Mouse (Mus musculus) kidney, embryonic 14.5 days (tissue): ENCODE measurements at regions not wholly inside any gene's neighbourhood (a gene's known extent, or its start where the extent isn't known, plus 50 kb on each side); places are given as distances from the start of the nearest gene placed in this dataset.

ENCODE experiments used
- ATAC-seq: fragments of 200-750 bp; cut with Nextera tagmentation; 2 replicates; pipeline ENCODE4 v1.8.0; 2017; ENCODE audit warnings: moderate number of reproducible peaks, mild to moderate bottlenecking, moderate TSS enrichment, moderate library complexity; ENCODE audit not compliant: low FRiP score, low TSS enrichment
- H3K27ac ChIP-seq: fragments of 300-500 bp; sonication (generic); 2 replicates; pipeline ENCODE4 v1.5.1; 2014; ENCODE audit warnings: low read depth, mild to moderate bottlenecking, low read length, moderate library complexity, mixed read lengths
- H3K27me3 ChIP-seq: fragments of 300-500 bp; sonication (generic); 2 replicates; pipeline ENCODE4 v1.6.1; 2014; ENCODE audit warnings: mild to moderate bottlenecking, low read length; ENCODE audit not compliant: control insufficient read depth, insufficient read depth
- H3K36me3 ChIP-seq: fragments of 300-500 bp; sonication (generic); 2 replicates; pipeline ENCODE4 v1.6.1; 2014; ENCODE audit warnings: low read length, mixed read lengths; ENCODE audit not compliant: control insufficient read depth, insufficient read depth
- H3K4me1 ChIP-seq: fragments of 300-500 bp; sonication (generic); 2 replicates; pipeline ENCODE4 v1.6.1; 2014; ENCODE audit warnings: low read length, mixed read lengths; ENCODE audit not compliant: control insufficient read depth, insufficient read depth
- H3K4me2 ChIP-seq: fragments of 300-500 bp; sonication (generic); replicated peaks from 2 replicates; pipeline ENCODE4 v1.6.1; 2014; ENCODE audit warnings: low read depth, mild to moderate bottlenecking, low read length
- H3K4me3 ChIP-seq: fragments of 300-500 bp; sonication (generic); 2 replicates; pipeline ENCODE4 v1.5.1; 2014; ENCODE audit warnings: mild to moderate bottlenecking, low read length
- H3K9ac ChIP-seq: fragments of 300-500 bp; sonication (generic); 2 replicates; pipeline ENCODE4 v1.6.1; 2014; ENCODE audit warnings: low read depth, mild to moderate bottlenecking, low read length, moderate library complexity
- H3K9me3 ChIP-seq: fragments of 300-500 bp; sonication (generic); 2 replicates; pipeline ENCODE4 v1.6.1; 2016; ENCODE audit warnings: low read length; ENCODE audit not compliant: control insufficient read depth
- WGBS: fragments of 180-500 bp; shearing (Covaris S2); extraction: QIAGEN DNeasy Blood & Tissue Kit; methylation state at CpG from one replicate; pipeline ENCODE4 v1.1.7; 2014; 5-methylcytosine and 5-hydroxymethylcytosine counted together

GRCm38 (mm10) chr10:125586489-125587147, 197.4 kb upstream of the Slc16a7 start:
- no peaks in the 10 kb centered on the region for H3K4me1 ChIP-seq
- no peak overlapping the region for H3K4me2 ChIP-seq
- no peaks in the 10 kb centered on the region for H3K27me3 ChIP-seq
- H3K27ac ChIP-seq = no peak overlapping the region
- no peak overlapping the region for H3K9ac ChIP-seq
- H3K9me3 ChIP-seq = no peaks in the 10 kb centered on the region
- H3K36me3 ChIP-seq = no peaks in the 10 kb centered on the region
- WGBS = 66% methylated on average over 7 of the region's 7 CpGs
- no peak for ATAC-seq
- no peak overlapping the region for H3K4me3 ChIP-seq

- no peaks in the 10 kb centered on the region for H3K27me3 ChIP-seq
- H3K4me3 ChIP-seq = no peak overlapping the region
- WGBS = 91% methylated on average over 5 of the region's 5 CpGs
- ATAC-seq = no peak
- no peaks in the 10 kb centered on the region for H3K36me3 ChIP-seq
- no peaks in the 10 kb centered on the region for H3K4me1 ChIP-seq
- no peak overlapping the region for H3K27ac ChIP-seq
- no peak overlapping the region for H3K9ac ChIP-seq
- H3K9me3 ChIP-seq = no peaks in the 10 kb centered on the region
- no peak overlapping the region for H3K4me2 ChIP-seq
Measured at GRCm38 (mm10) chr10:125593006-125593405, 203.7 kb upstream of the Slc16a7 start.

- H3K4me1 ChIP-seq = no peaks in the 10 kb centered on the region
- WGBS = 64% methylated on average over 10 of the region's 10 CpGs
- no peaks in the 10 kb centered on the region for H3K36me3 ChIP-seq
- no peak overlapping the region for H3K4me2 ChIP-seq
- no peak overlapping the region for H3K4me3 ChIP-seq
- ATAC-seq = no peak
- no peak overlapping the region for H3K27ac ChIP-seq
- no peak overlapping the region for H3K9ac ChIP-seq
- no peaks in the 10 kb centered on the region for H3K9me3 ChIP-seq
- H3K27me3 ChIP-seq = no peaks in the 10 kb centered on the region
Measured at GRCm38 (mm10) chr10:125607787-125608617, 218.7 kb upstream of the Slc16a7 start.

DNA sequence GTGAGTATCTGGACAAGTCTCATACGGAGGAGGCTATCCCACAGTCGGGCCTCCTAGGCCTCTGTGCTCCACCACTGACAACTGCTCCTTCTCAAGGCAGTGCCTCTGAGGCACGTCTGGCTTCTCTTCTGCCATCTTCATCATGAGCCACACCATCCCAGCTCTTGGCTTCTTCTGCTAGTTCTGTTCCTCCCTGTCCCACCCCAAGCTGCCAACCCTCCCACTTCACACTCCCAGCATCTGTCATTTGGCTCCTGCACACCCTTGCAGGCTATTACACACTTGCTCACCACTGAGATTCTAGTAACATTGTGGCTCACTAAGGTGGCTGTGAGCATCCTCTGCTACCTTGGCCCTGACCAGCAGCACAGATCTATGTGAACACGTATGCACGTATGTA, 221.1 kb upstream of the Slc16a7 start:
- Histone ChIP-seq H3K4me1 (no peaks in the 10 kb centered on the region), H3K4me2 (no peak overlapping the region), H3K9ac (no peak overlapping the region), H3K36me3 (no peaks in the 10 kb centered on the region), H3K27me3 (no peaks in the 10 kb centered on the region), H3K27ac (no peak overlapping the region), H3K9me3 (no peaks in the 10 kb centered on the region), H3K4me3 (no peak overlapping the region)
- 77% methylated on average over 5 of the region's 5 CpGs for WGBS
- no peak for ATAC-seq

DNA sequence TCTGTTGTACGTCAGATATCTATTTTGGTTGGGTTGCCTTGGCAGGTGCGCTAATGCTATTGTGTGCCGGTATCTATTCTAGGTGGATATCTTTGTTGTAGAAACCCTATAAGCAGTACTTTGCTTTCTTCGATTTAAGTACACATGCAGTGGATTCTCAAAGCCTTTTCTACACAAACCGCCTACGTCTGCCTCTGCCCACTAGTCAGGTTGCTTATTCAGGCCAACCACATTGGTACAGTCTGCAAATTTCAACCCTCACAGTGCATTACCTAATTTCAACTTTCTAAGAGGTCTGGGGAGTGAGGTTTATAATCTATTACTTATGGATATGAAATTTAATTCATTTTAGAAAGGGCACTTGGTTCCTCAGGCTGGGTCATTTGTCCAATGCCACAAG, 223.5 kb upstream of the Slc16a7 start:
- Histone ChIP-seq H3K4me2 (no peak overlapping the region), H3K9ac (no peak overlapping the region), H3K4me1 (no peaks in the 10 kb centered on the region), H3K27ac (no peak overlapping the region), H3K27me3 (no peaks in the 10 kb centered on the region), H3K9me3 (no peaks in the 10 kb centered on the region), H3K36me3 (no peaks in the 10 kb centered on the region), H3K4me3 (no peak overlapping the region)
- WGBS = 93% methylated on average over 6 of the region's 6 CpGs
- no peak for ATAC-seq

GRCm38 (mm10) chr10:125621376-125621775, 232.1 kb upstream of the Slc16a7 start:
- no peak for ATAC-seq
- no peaks in the 10 kb centered on the region for H3K4me1 ChIP-seq
- no peak overlapping the region for H3K4me2 ChIP-seq
- no peak overlapping the region for H3K27ac ChIP-seq
- H3K36me3 ChIP-seq = no peaks in the 10 kb centered on the region
- H3K9ac ChIP-seq = no peak overlapping the region
- H3K9me3 ChIP-seq = no peaks in the 10 kb centered on the region
- no peak overlapping the region for H3K4me3 ChIP-seq
- no peaks in the 10 kb centered on the region for H3K27me3 ChIP-seq
- 78% methylated on average over 6 of the region's 6 CpGs for WGBS

- Histone ChIP-seq H3K4me1 (no peaks in the 10 kb centered on the region), H3K9ac (no peak overlapping the region), H3K36me3 (no peaks in the 10 kb centered on the region), H3K4me3 (no peak overlapping the region), H3K4me2 (no peak overlapping the region), H3K27me3 (no peaks in the 10 kb centered on the region), H3K9me3 (no peaks in the 10 kb centered on the region), H3K27ac (no peak overlapping the region)
- no peak for ATAC-seq
- 20% methylated on average over 7 of the region's 7 CpGs for WGBS
Measured at GRCm38 (mm10) chr10:125623836-125624235, 234.6 kb upstream of the Slc16a7 start.

DNA sequence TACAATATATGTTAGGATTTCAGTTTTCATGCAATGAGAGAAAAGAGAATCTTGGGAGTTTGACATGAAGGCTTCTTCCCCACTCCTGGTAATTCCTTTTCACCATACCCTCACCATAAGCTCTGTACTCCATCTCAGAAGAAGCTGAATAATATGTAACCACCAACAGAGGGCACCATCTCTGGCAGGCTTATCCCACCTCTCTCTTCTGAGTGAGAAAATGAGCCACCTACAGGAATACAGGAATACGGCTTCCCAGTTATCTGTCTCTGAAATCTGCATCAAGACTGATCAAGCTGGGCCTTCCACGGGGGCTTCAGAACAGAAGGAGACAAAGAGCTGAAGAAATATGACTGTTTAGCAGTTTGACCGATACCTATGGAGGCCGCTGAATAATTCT, 278.6 kb upstream of the Slc16a7 start:
- Histone ChIP-seq H3K9me3 (no peaks in the 10 kb centered on the region), H3K9ac (no peak overlapping the region), H3K27ac (no peak overlapping the region), H3K4me1 (no peaks in the 10 kb centered on the region), H3K4me3 (no peak overlapping the region), H3K4me2 (no peak overlapping the region), H3K27me3 (no peaks in the 10 kb centered on the region), H3K36me3 (no peaks in the 10 kb centered on the region)
- ATAC-seq = no peak
- 86% methylated on average over 4 of the region's 4 CpGs for WGBS

DNA sequence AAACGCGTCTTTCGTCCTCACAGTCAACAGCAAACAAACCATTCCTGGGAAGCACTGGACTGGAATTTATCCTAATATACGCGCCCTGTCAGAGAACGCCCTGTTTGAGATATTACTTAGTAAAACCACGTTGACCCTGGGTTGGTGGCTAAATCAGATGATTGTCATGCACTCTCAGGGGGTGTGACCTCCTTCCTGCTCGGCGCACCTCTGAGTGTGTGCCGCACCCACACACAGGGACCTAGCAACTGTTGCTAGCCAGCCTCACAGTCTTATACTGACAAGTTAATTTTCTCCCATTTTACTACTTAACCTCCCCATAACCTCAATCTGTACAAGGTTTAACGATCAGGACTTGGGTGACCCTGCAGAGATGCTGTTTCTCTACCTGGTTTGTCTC, 284.4 kb upstream of the Slc16a7 start:
- Histone ChIP-seq H3K9ac (no peak overlapping the region), H3K9me3 (no peaks in the 10 kb centered on the region), H3K27me3 (no peaks in the 10 kb centered on the region), H3K36me3 (no peaks in the 10 kb centered on the region), H3K4me1 (no peaks in the 10 kb centered on the region), H3K4me3 (no peak overlapping the region), H3K4me2 (no peak overlapping the region), H3K27ac (no peak overlapping the region)
- peak; percentile 73; the same call in 1 of the 2 replicates for ATAC-seq
- WGBS = 29% methylated on average over 11 of the region's 11 CpGs
